Mouse (Mus musculus) brain, embryonic 14.5 days (tissue): ENCODE measurements around the gene Tmem53. TPM values are rescaled to one million over a fixed set of nuclear protein-coding genes. Genes with fewer than 3 reads are reported as not detected.

ENCODE experiments used
- DNase-seq: peaks from one replicate; pipeline ENCODE4 v3.0.0-alpha.2; 2011; ENCODE audit warnings: low read depth
- CTCF ChIP-seq: fragments of 200-500 bp; IDR thresholded peaks from 2 replicates; pipeline ENCODE4 v1.5.1; 2012; ENCODE audit warnings: inconsistent platforms, mild to moderate bottlenecking, moderate library complexity, borderline replicate concordance; ENCODE audit not compliant: insufficient read depth, insufficient read length; ENCODE audit errors: extremely low read depth
- POLR2A ChIP-seq: fragments of 200-500 bp; IDR thresholded peaks from 2 replicates; pipeline ENCODE4 v1.6.1; 2012; ENCODE audit warnings: mild to moderate bottlenecking, inconsistent platforms, borderline replicate concordance; ENCODE audit not compliant: poor library complexity, insufficient read depth, insufficient read length, severe bottlenecking; ENCODE audit errors: extremely low read depth
- polyA plus RNA-seq: library from polyadenylated mRNA; depleted of rRNA; stranded (reverse); fragments of >200 nt; gene quantifications from 2 replicates; pipeline ENCODE4 v1.2.3, GENCODE M21; 2012; rRNA removed

The Tmem53 gene
- polyA plus RNA-seq, 1 experiment, result 6.2 TPM

- TF ChIP-seq CTCF (peak; percentile 17; the same call in 1 of the 2 replicates), POLR2A (no peak)
- no peak for DNase-seq
Measured at GRCm38 (mm10) chr4:117309427-117309826, 57.7 kb downstream of the Tmem53 start.

- no peak for DNase-seq
- no peak for TF ChIP-seq CTCF
- TF ChIP-seq POLR2A, result no peak
Measured at GRCm38 (mm10) chr4:117311891-117312290, 60.1 kb downstream of the Tmem53 start.

- TF ChIP-seq CTCF (no peak), POLR2A (no peak)
- no peak for DNase-seq
Measured at GRCm38 (mm10) chr4:117312416-117313084, 60.8 kb downstream of the Tmem53 start.

DNA sequence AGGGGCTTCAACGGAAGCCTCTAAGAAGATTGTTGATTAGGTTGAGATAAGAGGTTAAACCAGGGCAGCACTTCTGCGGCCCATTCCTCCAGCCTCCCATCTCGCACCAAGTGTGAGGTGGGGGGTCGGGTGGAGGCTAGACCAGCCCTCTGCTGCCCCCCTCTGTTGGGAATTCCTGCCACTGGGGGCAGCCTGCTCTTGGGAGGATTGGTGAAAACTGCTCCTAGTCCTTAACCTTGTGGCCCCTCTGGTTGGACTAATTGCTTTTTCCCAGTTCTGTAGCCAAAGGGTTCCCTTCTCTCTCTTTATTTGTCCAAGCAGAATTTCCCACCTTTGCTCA, 61.3 kb downstream of the Tmem53 start:
- TF ChIP-seq POLR2A (no peak), CTCF (peak; percentile 45)
- DNase-seq, result no peak

- no peak for TF ChIP-seq POLR2A
- no peak for TF ChIP-seq CTCF
- peak; percentile 36 for DNase-seq
Measured at GRCm38 (mm10) chr4:117314849-117315500, 63.2 kb downstream of the Tmem53 start.

DNA sequence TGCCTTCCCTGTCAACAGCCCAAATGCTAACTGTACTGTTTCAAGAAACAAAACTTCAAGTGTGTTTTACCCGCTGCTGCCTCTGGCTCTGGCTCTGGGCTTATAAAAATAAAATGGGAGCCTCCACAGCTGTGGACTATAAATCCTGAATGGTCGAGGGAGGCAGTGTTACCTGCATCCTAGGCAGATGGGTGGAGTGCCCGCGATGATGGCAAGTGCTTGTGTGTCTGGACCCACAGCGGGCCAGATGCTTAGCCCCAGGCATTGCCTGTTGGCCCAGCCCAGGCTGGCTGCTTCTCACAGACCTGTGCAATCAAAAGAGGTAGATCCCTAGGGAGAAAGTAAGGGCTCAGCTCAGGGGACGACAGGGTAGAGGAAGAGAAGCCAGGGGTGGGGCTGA, 65.0 kb downstream of the Tmem53 start:
- no peak for DNase-seq
- TF ChIP-seq CTCF, result no peak
- no peak for TF ChIP-seq POLR2A

GRCm38 (mm10) chr4:117317701-117318190, 66.0 kb downstream of the Tmem53 start:
- DNase-seq, result peak; percentile 58
- TF ChIP-seq CTCF (no peak), POLR2A (no peak)

Other genes starting within 250 kb of the Tmem53 start
- gene Eif2b3, start 232.5 kb upstream of the Tmem53 start, polyA plus RNA-seq, result 24.6 and 25.0 TPM in 2 replicates
- gene Ptch2, start 155.9 kb upstream of the Tmem53 start, polyA plus RNA-seq, result 11.6 and 18.6 TPM in 2 replicates
- 6.5 and 7.9 TPM in 2 replicates for gene Btbd19, start 126.2 kb upstream of the Tmem53 start, polyA plus RNA-seq
- 0.52 and 0.67 TPM in 2 replicates for gene Tctex1d4, start 125.2 kb upstream of the Tmem53 start, polyA plus RNA-seq
- gene Plk3, start 118.0 kb upstream of the Tmem53 start, polyA plus RNA-seq, result 18.5 and 19.6 TPM in 2 replicates
- gene Rps8, start 95.7 kb upstream of the Tmem53 start, polyA plus RNA-seq, result 838 and 897 TPM in 2 replicates
- 14.5 and 23.7 TPM in 2 replicates for gene Kif2c, start 69.3 kb upstream of the Tmem53 start, polyA plus RNA-seq
- 1.3 and 1.6 TPM in 2 replicates for gene Armh1, start 174 bp downstream of the Tmem53 start, polyA plus RNA-seq
- 159 and 183 TPM in 2 replicates for gene Rnf220, start 245.1 kb downstream of the Tmem53 start, polyA plus RNA-seq